Mouse (Mus musculus) liver, adult (tissue): Measurements from ENCODE around the gene Ciapin1.

Source experiments
- GATA4 ChIP-seq: IDR thresholded peaks from 2 replicates; pipeline ENCODE4 v1.6.1; 2014; ENCODE audit warnings: mild to moderate bottlenecking, low read length; ENCODE audit not compliant: insufficient replicate concordance

Ciapin1 gene

DNA sequence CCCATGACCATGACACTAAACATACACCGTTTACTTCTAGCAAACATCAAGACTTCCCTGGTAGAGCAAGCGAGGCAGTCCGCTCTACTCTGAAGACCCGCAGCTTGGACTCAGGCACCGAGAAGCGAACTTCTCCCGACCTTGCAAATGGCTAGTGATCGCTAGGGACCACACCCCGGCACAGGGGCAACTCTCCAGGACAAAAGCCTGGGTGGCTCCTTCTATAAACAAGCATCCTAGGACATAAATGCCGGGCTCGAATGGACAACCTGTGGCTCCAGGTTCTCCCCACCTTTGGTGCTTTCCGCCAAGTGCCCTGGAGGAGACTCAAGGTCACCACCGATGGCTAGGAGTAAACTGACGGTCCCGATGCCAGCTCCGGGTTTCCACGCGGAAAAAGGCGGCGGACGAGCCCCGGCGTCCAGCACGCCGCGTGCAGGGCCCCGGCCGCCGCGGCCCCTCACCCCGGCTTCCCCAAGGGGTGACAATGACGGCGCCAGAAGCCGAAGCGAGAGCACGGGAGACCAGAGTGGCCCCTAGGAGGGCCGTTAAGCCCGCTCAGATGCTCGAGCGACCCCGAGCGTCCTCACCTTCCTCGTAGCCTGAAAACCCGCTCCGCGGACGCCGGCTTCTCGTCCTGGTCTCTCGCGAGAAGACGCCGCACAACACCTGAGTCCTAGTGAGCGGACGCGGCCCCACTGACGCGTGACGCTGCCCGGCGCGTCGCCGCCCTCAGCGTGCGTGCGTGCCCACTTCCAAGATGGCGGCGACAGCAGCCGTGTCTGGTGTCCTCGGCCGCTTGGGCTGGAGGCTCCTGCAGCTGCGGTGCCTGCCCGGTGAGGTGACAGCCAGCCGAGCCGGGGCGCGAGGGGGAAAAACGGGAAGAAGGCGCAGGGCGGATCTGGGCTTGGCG is at the start of gene Ciapin1, which contains the start of gene Coq9:
Gene Ciapin1, minus strand, starts transcription at position 697 of the 913 bp plus-strand sequence.
Gene Coq9, plus strand, starts transcription at position 660 of the 913 bp plus-strand sequence.
- peak; percentile 3; the same call in 1 of the 2 replicates for TF ChIP-seq GATA4

DNA sequence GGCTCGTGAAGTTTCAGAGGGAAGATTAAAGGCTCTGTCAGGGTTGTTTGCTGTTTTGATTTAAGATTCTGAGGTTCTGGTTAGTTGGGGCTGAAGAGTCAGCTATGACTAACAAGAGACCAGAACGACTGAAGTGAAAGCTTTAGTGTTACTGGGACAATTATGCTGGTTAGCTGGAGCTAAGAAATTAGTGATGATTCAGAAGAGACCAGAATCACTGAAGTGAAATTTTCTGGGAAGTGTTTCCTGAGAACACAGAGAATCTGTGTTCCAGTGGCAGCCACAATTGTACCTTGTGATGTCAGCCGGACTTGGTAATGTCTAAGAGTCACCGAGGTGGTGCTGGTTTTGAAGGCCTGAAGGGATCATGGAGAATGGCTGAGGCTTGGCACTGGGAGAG is 42.6 kb upstream of the Ciapin1 start:
- TF ChIP-seq GATA4, result no peak

DNA sequence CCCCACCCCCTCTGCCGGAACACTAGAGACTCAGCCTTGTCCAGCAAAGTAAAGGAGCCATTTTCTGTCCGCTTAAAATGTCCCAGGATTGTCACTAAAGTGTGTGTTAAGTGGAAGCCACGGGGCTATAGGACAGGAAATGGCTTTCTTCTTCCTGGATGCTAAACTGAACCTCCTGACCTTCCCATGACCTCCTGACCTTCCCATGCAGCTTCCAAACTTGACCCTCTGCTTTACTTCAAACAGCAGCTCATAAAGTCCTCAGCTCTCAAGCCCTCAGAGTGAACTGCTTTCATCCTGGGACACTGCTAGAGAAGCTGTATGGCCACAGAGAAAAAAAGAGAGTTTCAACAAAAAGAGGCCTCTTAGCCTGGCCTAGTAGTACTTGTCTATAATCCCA is 38.7 kb upstream of the Ciapin1 start:
- no peak for TF ChIP-seq GATA4

- TF ChIP-seq GATA4, result no peak
Measured at GRCm38 (mm10) chr8:94876197-94876730, 38.1 kb upstream of the Ciapin1 start, which contains the start of gene Dok4. Gene Dok4, minus strand, starts transcription at chr8:94876330.

GRCm38 (mm10) chr8:94875871-94876150 is 37.7 kb upstream of the Ciapin1 start:
- TF ChIP-seq GATA4, result no peak

GRCm38 (mm10) chr8:94875096-94875870 is 37.1 kb upstream of the Ciapin1 start:
- TF ChIP-seq GATA4, result no peak

GRCm38 (mm10) chr8:94874358-94874757 is 36.2 kb upstream of the Ciapin1 start:
- no peak for TF ChIP-seq GATA4

GRCm38 (mm10) chr8:94872576-94872975 is 34.4 kb upstream of the Ciapin1 start:
- no peak for TF ChIP-seq GATA4

GRCm38 (mm10) chr8:94872156-94872555 is 34.0 kb upstream of the Ciapin1 start:
- TF ChIP-seq GATA4, result no peak

GRCm38 (mm10) chr8:94871108-94871894 is 33.1 kb upstream of the Ciapin1 start:
- no peak for TF ChIP-seq GATA4

GRCm38 (mm10) chr8:94870474-94871107 is 32.4 kb upstream of the Ciapin1 start:
- no peak for TF ChIP-seq GATA4

GRCm38 (mm10) chr8:94870003-94870402 is 31.8 kb upstream of the Ciapin1 start:
- no peak for TF ChIP-seq GATA4

DNA sequence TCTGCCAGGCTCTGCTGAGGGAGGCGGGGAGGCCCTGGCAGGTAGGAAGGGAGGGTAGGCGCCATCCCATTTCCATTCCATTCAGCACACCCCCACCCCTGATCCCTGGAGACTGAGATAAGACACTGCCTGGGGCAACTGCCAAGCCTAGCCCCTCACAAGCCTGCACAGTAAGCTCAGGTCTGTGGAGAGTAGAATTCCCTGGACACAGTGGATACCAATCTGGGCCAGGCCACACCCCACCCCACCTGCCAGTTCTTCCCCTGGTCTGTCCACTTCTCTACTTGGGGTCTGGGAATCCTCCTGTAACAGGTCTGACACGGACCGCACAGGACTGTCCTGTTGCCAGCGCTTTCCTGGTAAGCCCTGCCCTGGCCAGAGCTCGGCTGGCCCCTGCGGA is 31.0 kb upstream of the Ciapin1 start:
- no peak for TF ChIP-seq GATA4

- no peak for TF ChIP-seq GATA4
Measured at GRCm38 (mm10) chr8:94866921-94867320, 28.8 kb upstream of the Ciapin1 start.
